Mouse (Mus musculus) left cerebral cortex, postnatal 14 days (tissue): Measurements from ENCODE around the gene Ano5. TPM values are rescaled to one million over a fixed set of nuclear protein-coding genes. Genes with fewer than 3 reads are reported as not detected.

Experiments
- DNase-seq, 2 experiments: peaks; one replicate each; pipeline ENCODE4 v3.0.0; 2021 to 2022; ENCODE audit warnings: low spot score in 2 of 2, mixed read lengths in 1 of 2
- intact Hi-C: fragments of 180-260 bp; cut with DNase I; formaldehyde crosslinking; loops from one replicate; pipeline ENCODE4 v1.15.1; 2025
- total RNA-seq, 2 experiments: library from RNA; stranded (reverse); gene quantifications; 2 replicates each; pipeline ENCODE4 v1.2.3; 2021

Gene Ano5
- total RNA-seq, 2 experiments from 2014 or later, result 0.62 to 0.74 TPM

- intact Hi-C loops, result loop anchor here (10.0 kb wide), 1 partner anchor 128 kb away; no protein-coding TSS in a partner anchor
- DNase-seq, result peak in 1 of 2 experiments; percentile 16
Observed at GRCm38 (mm10) chr7:51627001-51627631, 116.3 kb downstream of the Ano5 start.

DNA sequence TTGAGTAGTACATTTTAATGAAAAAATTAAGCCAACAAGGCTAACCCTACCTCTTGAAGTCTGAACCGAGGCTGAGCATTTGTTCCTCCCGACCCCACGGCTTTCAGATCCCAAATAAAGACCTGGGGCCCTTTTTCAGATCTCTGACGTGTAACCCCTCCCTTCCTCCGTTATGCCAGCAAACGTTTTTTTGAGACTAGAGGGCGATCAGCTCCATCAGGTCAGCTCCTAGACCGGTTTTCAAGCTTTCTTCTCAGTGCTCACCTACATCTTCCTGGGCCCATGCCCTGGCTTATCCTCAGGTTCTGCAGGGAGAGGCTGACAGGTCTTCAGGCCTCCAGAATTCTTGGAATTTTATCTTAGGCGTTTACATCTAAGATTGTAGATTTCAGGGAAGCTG lies 116.8 kb downstream of the Ano5 start:
- no peak for DNase-seq
- intact Hi-C loops, result loop anchor here (10.0 kb wide), 1 partner anchor 127 kb away; no protein-coding TSS in a partner anchor

- no peak for DNase-seq
- intact Hi-C loops, result loop anchor here (10.0 kb wide), 1 partner anchor 126 kb away; no protein-coding TSS in a partner anchor
Observed at GRCm38 (mm10) chr7:51628349-51628748, 117.5 kb downstream of the Ano5 start.

DNA sequence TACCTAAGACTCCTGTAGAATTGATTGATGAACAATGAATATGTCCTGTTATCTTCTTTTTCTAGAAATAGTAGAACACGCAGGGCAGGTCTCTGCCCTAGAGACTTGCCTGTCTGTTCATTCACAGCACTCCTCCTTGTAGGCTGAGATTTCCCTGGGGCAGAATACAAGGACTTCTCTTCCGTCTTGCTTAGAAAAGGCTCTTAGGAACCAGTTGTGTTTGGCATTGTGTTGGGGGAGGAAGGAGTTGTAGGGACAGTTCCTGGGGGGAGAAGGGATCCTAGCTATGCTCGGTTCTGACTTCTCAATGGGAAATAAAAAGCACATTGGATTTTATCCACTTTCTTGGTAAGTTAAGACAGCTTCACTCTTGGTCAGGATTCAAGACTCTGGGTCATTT lies 118.4 kb downstream of the Ano5 start:
- intact Hi-C loops, result loop anchor here (10.0 kb wide), 1 partner anchor 126 kb away; no protein-coding TSS in a partner anchor
- no peak for DNase-seq

GRCm38 (mm10) chr7:51631171-51631570 lies 120.3 kb downstream of the Ano5 start:
- DNase-seq, result no peak
- intact Hi-C loops, result no loop called here

DNA sequence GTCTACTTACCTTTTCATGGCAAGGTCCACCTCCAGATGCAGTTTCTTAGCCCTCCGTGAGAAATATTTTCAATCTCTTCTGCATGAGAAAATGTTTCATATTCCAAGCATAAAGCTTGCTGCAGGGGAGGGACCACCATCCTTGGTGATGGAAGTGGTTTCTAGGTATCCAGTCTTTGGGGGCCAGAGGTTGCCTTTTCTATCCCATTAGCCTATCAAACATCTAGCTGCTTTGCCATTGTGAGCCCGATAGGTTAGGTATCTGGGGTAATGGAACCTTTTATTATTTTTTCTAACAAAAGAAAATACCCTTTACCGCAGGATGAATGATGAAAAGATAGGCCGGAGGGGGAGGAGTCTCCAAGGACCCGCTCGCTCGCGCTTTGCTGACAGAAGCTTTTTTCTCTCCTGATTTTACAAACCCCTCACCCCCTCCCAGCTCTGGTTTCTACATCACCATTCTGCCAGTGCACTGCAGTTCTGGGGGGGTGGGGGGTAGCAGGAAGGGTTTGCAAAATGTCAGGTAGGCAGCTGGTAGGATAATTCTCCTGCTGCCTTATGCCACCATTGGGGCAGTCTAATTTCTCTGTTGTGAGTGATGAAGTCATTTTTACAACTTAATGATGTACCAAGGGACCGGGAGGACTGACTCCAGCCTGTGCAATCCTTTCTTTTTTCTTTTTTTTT lies 121.9 kb downstream of the Ano5 start:
- intact Hi-C loops, result no loop called here

GRCm38 (mm10) chr7:51633230-51633844 lies 122.5 kb downstream of the Ano5 start:
- DNase-seq, result no peak
- intact Hi-C loops, result no loop called here

More for the DNA sequence above, 121.9 kb downstream of the Ano5 start:
- no peak for DNase-seq

Other genes starting within 250 kb of the Ano5 start
- gene Slc17a6, start 111.0 kb downstream of the Ano5 start, total RNA-seq, result 10 to 100 TPM; 26.5 to 36.1 TPM